Mouse (Mus musculus) v-Abl transformed pro-B cells (cell line): ENCODE data around the gene Kcnj1.

ENCODE experiments used
- in situ Hi-C, 2 experiments: fragments of 400-800 bp; cut with MboI; formaldehyde crosslinking; loops; one replicate each; pipeline ENCODE4 v1.15.1; 2025; ENCODE audit not compliant: unreplicated experiment in 2 of 2

Kcnj1 gene

DNA sequence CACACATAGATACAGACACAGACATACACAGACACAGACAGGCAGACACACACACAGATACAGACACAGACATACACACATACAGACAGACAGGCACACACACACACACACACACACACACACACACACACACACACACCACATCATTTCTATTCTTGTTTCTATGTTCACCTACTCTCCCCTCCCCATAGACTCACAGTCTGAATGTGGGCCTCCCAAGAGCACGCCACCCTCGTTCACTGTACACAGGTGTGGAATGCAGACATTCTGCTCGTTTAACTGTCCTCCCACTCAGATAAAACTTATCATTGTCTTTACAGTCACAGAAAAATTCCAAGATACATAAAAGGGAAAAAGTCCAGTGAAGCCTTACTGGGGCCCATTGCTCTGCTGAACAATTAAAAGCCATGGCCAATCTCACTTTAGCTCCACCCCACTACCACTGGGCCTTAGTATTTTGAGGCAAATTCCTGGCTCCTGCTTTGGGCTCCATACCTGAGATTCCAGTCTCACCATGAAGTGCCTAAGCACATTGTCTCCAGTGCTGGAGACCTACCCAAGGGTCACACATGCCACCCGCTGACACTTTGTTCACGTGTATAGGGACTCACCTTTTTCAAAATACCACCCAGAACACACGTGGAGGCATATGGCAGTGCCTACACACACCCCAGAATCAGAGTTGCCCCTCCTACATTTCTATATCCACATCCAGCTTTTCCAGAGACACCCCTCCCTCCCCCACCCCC is 72.3 kb downstream of the Kcnj1 start:
- in situ Hi-C loops = loop anchor here (5.0 kb wide), 1 partner anchor 37 kb away; no protein-coding TSS in a partner anchor

DNA sequence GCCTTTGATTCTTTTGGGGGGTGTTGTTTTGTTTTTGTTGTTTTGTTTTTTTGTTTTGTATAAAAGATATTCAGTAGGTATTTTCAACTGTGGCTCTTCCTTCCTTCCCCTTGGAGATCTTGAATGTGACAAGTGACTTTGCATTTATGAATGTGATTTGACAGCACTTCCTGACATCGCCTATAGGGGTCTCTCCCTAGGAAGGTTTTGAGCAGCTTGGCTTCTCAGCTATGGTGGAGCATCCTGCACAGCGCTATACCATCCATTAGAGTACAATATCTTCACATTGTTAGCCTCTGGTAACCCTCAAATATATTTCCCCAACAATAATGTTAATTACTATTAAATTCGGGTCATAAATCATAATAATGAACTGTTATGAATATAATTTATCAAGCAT is 73.5 kb downstream of the Kcnj1 start:
- in situ Hi-C loops = loop anchor here (5.0 kb wide), 1 partner anchor 38 kb away; no protein-coding TSS in a partner anchor

DNA sequence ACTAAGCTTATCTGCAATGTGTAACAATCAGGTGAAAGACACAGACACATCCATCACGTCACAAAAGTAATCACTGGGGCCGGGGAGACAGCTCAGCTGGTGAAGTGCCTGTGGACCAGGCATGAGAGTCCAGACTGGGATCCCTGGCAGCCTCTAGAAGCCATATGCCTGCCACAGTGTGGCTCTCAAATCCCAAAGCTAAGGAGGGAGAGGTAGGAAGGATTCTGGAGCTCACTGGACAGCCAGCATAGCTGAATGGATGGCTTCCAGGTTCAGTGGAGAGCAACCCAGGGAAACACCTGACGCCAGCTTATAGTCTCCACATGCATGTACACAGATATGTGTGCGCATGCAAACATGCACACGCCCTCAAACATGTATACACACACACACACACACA is 76.5 kb downstream of the Kcnj1 start:
- in situ Hi-C loops = loop anchor here (5.0 kb wide), 1 partner anchor 41 kb away; no protein-coding TSS in a partner anchor
